Mouse (Mus musculus): ENCODE measurements around the gene Pfkp. TPM values are rescaled to one million over a fixed set of nuclear protein-coding genes. Genes with fewer than 3 reads are reported as not detected.
A peak's percentile ranks its signal among the peaks of the same experiment; 100 is the strongest.

The Pfkp gene
- total RNA-seq, 2 experiments from 2014 or later, result 197 to 210 TPM

- DNase-seq (ENCODE audit: low spot score in 2 of 2), result no peak
Measured at GRCm38 (mm10) chr13:6613690-6614445, 34.7 kb downstream of the Pfkp start.

- DNase-seq (ENCODE audit: low spot score in 2 of 2), result no peak
Measured at GRCm38 (mm10) chr13:6602786-6603409, 45.7 kb downstream of the Pfkp start.

- DNase-seq (ENCODE audit: low spot score in 2 of 2), result no peak
Measured at GRCm38 (mm10) chr13:6601676-6602075, 46.9 kb downstream of the Pfkp start.

DNA sequence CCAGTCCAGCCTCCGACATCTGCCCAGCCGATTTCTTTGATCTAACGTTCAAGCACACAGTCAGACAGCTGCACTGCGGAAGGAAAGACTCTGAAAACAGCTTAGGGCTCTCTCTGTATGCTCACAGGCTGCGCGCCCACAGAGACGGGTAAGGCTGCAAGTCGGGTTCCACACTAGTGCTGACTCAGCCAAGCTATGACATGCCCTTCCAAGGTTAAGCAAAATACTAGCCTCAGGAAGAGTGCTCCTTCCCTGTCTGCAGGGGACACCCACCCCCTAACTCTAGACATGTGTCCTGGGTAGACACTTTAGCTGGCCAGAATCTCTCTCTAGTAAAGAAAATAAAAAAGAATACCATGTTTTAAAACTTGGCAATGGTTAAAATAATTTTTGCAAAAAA is 48.0 kb downstream of the Pfkp start:
- DNase-seq (ENCODE audit: low spot score in 2 of 2), result no peak

- DNase-seq (ENCODE audit: low spot score in 2 of 2), result no peak
Measured at GRCm38 (mm10) chr13:6597801-6598200, 50.8 kb downstream of the Pfkp start.

DNA sequence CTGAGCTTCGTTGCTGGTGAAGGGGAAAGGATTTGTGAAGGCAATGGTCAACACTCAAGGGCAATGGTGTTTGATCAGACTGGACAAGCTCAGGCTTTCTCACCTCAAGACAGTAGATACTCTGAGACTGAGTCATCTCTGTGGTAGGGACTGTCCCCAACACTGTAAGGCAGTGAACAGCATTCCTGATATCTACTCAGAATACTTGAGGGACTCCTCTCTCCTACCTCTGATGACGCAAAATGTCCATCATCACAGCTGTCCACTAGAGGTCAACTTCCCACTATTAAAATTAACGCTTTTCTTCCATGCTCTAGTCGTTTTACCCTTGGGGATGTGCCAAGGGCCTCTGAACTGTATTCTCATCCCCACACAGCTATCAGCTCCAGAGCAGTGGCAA is 53.2 kb downstream of the Pfkp start:
- no peak for DNase-seq (ENCODE audit: low spot score in 2 of 2)

DNA sequence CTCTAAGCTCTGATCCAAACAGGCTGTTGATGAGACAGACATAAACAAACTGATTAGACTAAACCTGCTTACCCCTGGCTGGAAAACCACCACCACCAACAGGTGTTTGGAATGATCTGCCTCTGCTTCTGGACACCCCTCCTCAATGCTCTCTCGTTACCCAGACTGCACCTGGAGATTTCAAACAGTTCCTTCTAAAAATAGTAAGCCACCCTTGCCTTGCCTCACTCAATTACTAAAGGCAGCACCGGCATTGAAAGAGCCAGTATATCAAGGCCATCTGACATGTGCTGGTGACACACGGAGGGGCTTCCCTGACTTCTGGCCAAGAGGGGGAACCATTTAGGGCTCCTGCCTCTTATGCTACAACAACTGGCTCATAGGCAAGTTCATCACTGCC is 57.7 kb downstream of the Pfkp start:
- no peak for DNase-seq (ENCODE audit: low spot score in 2 of 2)

DNA sequence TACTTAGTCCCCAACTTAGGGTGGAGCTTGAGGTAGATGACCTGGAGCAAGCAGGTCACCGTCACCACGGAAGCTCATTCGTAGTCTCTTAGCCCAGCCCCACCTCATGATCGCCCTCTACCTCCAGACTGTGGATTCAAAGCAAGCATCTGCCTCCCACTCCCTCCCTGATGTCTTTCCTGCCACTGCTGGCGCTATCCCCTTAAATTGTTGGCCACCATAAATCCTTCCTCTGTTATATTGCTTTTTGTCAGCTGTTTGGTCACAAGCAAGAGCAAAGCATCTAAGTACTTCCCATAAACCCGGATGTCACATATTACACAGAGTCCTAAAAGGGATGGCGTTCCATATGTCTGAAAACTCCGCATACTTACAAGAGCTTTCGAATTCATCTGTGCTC is 62.6 kb downstream of the Pfkp start:
- no peak for DNase-seq (ENCODE audit: low spot score in 2 of 2)

GRCm38 (mm10) chr13:6583499-6584125 is 65.0 kb downstream of the Pfkp start:
- no peak for DNase-seq (ENCODE audit: low spot score in 2 of 2)

GRCm38 (mm10) chr13:6575920-6576509 is 72.6 kb downstream of the Pfkp start:
- no peak for DNase-seq (ENCODE audit: low spot score in 2 of 2)

DNA sequence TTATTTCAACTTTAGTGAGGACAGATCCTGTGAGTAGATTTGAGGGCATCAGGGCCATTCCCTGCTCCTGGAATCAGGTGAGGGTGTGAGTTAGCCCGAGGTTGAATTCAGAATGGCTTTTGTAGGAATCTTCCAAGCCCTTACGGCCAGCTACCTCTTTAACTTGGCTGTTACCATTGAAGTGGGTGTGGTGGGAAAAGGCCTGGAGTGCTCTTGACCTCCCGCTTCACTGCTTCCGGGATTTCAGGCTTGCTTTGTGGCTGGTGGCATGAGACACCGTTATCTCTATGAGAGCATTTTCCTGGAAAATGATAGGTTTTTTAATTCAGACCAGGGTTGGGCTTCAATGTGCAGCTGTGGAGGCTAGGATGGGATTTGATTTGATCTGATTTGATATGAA is 83.0 kb downstream of the Pfkp start:
- no peak for DNase-seq (ENCODE audit: low spot score in 2 of 2)

DNA sequence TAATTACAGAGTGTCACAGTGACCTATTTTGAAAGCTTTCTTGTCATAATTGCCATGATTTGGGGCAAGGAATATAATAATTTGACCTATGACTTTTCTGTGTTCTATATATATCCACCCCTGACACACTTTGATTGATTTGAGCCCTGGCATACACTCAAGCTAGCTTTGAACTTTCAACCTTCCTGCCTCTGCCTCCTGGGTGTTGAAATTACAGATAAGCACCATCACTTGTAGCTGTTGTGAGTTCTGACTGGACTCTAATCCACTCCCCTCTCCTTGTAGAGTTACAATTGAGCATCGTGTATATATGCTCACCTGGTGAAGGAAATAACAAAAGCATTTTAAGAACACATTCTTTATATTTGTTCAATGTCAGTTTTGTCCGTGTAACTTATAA is 86.2 kb downstream of the Pfkp start:
- no peak for DNase-seq (ENCODE audit: low spot score in 2 of 2)

DNA sequence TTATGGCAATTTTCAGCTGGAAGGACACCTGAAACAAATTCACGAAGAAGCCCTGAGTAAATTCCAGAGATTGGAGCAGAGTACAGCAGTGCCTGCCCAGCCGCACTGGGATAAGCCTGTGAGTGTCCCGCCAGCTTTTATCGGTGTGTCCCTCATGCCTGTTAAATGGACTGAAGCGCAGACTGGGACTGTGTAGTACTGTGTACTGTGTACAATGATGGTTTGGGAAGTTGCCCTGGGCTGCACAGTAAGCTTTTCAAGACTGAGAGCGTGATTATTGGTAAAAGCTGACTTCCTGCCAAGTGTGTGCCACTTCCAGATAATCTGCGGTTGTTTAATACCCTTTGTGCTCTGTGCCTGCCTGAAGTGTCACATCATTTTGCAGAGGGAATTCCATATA is 90.8 kb downstream of the Pfkp start:
- DNase-seq (ENCODE audit: low spot score in 2 of 2), result no peak

DNA sequence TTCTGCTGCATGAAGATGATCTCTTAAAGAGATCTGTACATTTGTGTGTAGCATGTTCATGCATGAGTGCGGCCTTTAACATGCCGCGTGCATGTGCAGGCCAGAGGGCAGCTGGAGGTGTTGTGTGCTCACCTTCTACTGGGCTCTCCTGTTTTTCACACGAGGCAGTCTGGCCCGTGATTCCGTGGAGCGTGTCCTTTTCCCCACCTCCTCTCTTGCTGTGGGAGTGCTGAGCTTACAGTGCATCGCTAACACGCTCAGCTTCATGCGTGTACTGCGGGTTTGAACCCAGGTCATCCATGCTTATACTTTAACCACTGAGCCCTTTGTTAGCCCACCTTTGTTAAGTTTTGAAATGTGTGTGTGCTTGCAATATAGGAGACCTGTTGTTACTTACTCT is 92.9 kb downstream of the Pfkp start:
- no peak for DNase-seq (ENCODE audit: low spot score in 2 of 2)

- DNase-seq (ENCODE audit: low spot score in 2 of 2), result no peak
Measured at GRCm38 (mm10) chr13:6553708-6554107, 94.9 kb downstream of the Pfkp start.

DNA sequence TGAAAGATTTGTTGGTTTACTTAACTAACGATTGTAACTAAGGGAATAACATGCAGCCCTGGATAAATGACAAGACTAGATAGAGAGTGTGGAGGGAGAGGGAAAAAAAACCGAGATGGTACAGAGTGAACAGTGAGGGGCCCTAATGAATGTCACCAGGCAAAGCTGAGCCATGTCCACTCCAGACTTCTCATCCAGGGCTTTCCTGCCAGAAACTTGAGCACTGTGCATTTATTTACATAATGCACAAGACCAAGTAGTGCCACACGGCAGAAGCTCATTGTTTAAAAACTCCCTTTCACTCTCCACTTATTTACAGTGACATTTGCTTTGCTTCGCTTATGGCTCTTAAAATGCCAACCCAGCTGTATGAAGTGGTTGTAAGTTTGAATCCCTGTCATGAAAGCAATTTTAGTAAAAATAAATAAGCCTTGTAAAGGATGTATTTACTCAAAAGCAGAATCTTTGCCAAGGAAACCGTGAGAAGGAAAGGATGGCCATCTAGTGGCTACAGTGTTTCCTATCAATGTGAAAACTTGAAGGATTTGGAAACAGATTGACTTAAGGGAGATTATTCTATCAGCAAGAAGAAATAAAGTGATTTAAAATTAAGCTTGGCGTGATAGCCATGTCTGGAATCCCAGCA is 113.2 kb downstream of the Pfkp start:
- DNase-seq (ENCODE audit: low spot score in 2 of 2), result peak in 1 of 2 experiments; percentile 51

DNA sequence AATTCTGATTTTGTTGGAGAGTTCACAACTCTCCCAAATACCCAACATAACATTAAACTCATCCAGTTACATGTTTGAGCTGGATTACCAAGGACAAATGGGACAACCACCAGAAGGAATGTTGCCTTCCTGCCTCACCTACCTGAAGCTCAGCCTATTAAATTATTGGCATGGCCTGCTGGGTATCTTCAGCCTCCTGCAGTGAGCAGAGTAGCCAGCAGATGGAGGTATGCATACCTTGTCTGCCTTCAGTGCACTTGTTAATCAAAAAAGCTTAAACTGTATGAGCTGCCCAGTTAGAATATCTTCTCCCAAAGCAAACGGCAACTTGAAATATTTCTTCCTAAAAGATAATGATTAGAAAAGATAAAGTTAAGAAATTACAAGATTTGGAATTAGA is 115.9 kb downstream of the Pfkp start:
- no peak for DNase-seq (ENCODE audit: low spot score in 2 of 2)

Data from layer of hippocampus, adult 18-20 months (tissue).